Mouse (Mus musculus): ENCODE measurements around the gene Mfsd5.
A peak's percentile ranks its signal among the peaks of the same experiment; 100 is the strongest.

The Mfsd5 gene

DNA sequence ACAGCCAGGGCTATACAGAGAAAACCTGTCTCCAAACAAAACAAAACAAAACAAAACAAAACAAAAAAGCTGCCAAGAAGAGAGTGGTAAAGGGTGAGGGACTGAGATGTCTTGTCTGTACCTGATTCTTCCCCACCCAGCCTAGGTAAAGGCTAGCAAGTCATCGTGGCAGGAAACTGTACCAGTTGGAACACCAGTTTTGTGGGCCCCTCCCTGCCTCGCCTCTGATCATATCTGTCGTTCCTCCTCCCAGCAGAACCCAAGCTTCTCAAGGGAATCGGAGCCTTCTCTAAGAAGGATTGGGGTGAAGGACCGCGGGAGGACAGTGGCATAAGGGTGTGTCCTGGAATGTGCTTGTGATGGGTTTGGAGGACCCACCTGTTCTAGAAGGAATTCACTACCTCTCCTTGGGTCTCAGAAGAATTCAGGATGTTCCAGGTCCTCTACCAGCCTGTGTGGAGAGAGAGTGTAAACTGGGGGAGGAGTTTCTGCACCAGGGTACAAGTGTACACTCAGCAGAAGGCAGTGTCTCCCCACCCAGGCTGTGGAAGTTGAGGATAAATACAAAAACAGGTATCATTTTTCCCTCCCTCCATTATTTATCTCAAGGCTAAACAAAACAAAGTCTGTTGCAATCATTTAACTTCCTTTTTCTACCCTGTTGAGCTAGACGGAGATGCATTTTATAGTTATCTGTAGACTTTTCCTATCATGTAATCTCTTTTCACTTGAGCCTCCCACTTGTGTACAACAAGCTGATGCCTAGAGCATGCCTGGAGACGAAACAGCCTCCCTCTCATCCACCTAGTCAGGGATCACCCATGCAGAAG lies 3.4 kb downstream of the Mfsd5 start:
- no peak for DNase-seq (ENCODE audit: low spot score)

DNA sequence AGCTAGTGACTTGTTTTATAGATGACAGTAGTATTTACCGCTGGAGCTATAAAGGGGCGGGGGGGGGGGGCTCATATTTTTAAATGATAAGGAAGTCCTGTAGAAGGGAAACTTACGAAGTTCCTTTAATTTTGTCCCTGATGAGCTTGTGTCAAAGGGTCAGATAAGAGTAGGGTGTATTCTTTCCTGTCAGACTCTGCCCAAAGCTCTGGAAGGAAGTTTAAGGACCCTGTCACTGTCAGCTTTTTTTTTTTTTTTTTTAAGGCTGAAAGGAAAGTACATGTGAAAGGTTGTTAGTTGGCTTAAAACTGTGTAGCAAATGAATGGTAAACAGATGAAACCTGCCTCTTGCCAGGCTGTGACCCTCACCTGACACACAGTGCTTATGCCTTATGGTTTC lies 4.4 kb downstream of the Mfsd5 start:
- DNase-seq (ENCODE audit: low spot score) = no peak

- DNase-seq (ENCODE audit: low spot score) = peak; percentile 64
Measured at GRCm38 (mm10) chr15:102287395-102287794, 8.1 kb downstream of the Mfsd5 start.

DNA sequence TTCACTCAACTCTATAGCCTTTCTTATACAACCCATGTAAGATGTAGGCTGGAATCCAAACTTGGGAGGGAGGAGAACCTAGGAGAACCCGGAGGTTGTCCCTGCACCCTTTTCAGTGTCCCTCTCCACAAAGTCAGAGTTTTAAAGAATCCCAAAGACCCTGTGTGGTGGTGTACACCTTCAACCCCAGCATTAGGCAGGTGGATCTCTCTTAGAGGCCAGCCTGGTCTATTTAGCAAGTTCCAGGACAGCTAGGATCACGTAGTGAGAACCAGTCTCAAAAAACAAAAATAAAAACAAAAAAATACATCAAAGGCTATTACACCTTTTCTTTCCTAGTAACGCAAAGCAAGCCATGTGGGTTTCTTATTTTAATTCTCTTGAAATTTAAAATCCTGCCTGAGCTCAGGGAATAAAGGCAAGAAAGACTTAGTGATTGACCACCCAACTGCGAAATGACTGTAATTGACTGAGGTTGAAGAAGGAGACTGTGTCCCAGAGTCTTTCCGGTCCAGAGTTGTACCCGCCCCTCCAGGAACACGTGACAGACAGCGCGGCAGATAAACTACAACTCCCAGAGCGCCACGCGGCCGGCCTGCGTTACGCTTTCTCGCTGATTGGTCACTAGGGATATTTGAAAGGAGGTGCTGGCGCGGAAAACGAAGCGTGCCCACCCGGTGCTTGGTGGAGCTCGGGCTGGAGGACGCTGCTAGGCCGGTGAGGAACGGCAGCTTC lies 16.5 kb downstream of the Mfsd5 start, which contains the start of gene Espl1:
Gene Espl1, plus strand, starts transcription at position 634 of the 735 bp plus-strand sequence.
- peak; percentile 94 for DNase-seq (ENCODE audit: low spot score)

GRCm38 (mm10) chr15:102296368-102297006 lies 17.2 kb downstream of the Mfsd5 start:
- DNase-seq (ENCODE audit: low spot score) = no peak

DNA sequence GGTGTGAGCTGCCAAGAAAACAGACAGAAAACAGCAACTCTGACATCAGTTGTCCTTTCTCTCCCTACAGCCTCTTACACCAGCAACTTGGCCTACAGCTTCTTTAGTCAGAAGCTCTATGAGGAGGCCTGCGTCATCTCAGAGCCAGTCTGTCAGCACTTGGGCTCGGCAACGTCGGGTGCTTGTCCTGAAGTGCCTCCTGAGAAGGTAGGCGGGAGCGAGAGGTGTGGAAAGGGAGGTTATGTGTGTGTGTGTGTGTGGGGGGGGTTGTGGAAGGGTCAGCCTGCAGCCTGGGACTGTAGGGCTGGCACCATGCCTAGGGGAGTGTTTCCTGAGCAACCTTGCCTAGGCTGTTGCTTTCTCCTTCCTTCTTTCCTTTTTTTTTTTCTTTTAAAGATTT lies 23.3 kb downstream of the Mfsd5 start:
- peak; percentile 75 for DNase-seq (ENCODE audit: low spot score)

DNA sequence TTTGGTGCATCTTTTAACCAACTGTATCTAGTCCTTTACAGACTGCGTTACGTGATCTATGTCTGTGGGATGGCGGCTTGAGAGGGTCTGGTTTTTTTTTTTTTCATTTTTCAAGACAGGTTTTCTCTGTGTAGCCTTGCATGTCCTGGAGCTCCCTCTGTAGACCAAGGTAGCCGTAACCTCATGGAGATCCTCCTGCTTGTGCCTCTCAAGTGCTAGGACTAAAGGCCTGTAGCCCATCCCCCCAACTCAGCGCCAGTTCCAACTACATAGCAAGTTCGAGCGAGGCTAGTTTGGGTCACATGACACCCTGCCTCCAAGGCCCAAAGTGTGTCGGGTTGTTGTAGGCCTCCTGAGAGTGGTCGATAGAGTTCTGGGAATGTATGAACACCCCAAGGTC lies 29.5 kb downstream of the Mfsd5 start:
- no peak for DNase-seq (ENCODE audit: low spot score)

DNA sequence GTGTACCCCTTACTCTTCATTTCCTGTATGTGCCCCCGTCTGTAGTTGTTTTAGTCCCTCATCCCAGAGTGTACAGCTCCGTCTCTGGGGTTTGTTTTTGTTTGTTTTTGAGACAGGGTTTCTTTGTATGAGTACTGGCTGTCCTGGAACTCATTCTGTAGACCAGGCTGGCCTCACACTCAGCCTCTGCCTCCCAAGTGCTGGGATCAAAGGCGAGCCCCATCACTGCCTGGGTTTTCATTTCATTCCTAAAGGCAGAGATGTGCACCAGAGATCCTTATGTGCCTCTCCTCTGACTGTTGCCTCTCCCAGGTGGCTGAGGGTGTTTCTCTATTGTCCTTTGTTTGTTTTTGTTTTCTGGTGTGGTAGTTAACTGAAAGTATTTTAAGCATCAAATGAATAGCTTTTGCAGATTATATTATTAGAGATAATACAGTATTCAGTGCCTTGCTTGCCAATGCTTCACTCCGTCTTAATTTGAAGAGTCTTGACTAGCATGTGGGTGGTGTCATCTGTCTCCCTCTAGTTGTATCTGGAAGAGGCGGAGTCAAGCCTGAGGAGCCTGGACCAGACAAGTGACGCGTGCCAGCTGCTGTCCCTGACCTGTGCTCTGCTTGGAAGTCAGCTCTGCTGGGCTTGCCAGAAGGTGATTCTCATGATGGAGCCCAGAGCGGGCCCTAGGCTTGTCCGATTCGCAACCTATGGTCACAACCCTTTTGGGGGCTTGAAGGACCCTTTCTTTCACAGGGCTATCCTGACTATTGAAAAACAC lies 31.0 kb downstream of the Mfsd5 start:
- peak; percentile 60 for DNase-seq (ENCODE audit: low spot score)

DNA sequence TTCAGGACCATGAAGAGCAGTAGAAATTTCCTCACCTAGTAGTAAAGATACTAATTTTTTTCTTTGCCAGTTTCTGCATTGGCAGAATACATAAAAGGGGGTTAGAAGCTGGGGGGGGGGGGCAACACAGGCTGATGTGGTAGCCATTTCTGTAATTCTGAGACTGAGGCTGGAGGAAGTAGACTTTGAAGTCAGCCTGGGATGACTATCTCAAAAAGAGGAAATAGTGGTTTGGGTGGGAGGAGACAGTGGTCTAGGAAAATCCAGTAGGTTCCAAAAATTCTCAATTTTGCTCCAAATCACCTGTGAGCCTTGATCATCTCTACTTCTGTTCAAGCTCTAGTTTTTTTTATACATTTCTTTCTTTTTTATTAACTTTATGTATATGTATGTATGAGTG lies 32.2 kb downstream of the Mfsd5 start:
- DNase-seq (ENCODE audit: low spot score) = no peak

DNA sequence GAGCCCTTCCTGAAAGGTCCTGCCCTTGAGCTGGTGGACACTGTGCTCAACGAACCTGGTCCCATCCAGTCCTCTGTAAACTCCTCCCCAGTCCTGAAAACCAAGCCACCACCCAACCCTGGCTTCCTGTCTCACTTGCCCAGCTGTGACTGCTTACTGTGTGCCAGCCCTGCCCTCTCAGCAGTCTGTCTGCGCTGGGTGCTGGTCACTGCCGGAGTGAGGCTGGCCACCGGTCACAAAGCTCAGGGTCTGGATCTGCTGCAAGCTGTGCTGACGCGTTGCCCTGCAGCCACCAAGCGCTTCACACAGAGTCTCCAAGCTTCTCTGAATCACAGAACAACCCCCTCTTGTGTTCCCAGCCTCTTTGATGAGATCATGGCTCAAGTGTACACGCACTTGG lies 36.0 kb downstream of the Mfsd5 start:
- DNase-seq (ENCODE audit: low spot score) = peak; percentile 33

GRCm38 (mm10) chr15:102316263-102316662 lies 37.0 kb downstream of the Mfsd5 start:
- DNase-seq (ENCODE audit: low spot score) = peak; percentile 83

DNA sequence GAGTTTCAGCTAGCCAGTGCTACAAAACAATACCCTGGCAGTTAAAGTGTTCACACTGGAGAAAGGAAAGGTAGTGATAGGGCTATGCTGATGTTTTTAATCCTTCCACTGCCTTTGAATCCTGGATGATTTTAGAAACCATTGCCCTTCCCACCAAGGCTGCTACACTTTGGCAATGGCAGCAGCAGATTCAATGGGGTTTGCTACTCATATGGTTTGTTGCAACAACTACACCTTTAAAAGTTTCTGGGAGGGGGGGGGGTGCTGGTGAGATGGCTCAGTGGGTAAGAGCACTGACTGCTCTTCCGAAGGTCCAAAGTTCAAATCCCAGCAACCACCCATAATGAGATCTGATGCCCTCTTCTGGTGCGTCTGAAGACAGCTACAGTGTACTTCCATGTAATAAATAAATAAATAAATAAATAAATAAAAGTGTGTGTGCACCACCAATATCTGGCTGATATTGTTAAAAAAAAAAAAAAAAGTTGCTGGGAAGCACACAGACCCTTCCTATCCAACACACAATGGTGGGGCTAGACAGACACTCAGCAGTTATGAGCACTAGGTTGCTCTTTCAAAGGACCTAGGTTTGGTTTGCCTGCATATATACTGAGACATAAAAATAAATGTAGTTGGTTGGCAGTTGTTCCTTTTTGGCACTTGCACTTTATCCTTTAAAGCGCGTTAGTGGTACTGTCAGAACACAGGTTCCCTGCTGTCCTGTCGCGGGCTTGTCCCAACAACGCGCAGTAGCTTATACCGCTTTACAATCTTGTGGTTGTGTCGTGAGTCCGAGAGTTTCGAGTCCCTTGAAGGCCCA lies 45.6 kb downstream of the Mfsd5 start:
- no peak for DNase-seq (ENCODE audit: low spot score)

- peak; percentile 85 for DNase-seq (ENCODE audit: low spot score)
Measured at GRCm38 (mm10) chr15:102326022-102326576, 46.8 kb downstream of the Mfsd5 start, which contains the start of gene Pfdn5. Gene Pfdn5, plus strand, starts transcription at chr15:102326116.

DNA sequence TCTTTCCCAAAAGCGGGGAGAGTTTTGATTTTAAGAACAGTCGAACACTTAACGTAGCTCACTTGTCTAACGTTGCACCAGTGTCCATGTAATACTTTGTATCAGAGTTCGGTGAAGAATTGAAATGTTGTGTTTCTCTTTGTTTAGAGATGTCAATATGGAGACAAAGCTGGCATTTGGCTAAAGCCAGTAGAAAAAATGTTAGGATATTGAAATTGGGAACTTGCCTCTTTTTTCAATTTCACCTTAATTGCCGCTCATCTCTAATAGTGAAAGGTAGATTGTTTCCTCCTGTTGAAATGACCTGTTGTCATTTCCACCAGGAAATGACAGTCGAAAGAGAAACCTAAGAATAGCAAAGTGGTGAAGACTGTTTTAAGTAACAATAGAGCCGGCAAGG lies 47.6 kb downstream of the Mfsd5 start:
- no peak for DNase-seq (ENCODE audit: low spot score)

Data from lung, postnatal 25 days (tissue).